30 mouse cellular contexts compared by ENCODE assay signal in the genomic region with DNA sequence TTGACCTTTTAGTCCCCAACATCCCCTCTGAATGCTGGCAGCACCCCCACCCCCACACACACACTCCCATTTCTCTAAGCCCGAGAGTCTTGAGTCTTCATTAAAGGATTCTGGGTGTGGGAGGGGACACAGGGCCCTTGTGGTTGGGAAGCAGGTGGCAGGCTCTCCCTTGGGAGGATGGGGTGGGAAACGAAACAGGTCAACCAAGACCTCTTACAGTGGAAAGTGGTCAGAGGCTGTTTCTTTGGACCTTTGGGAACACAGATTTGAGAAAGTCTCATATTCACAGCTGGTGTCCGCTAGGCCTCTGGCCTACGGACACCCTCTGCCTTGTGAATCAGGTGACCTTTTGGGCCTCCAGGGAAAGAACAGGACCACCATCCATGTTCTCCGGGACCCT. TPM values are rescaled to one million over a fixed set of nuclear protein-coding genes. Genes with fewer than 3 reads are reported as not detected.
"Had no signal": no experiment of that assay in that cellular context is flagged by ENCODE, and none has a peak within 500 bp of the region (broad histone marks: within the 10 kb centered on the region; RNA-seq: fewer than 3 reads in every experiment).

No protein-coding gene starts in this region.

- H3K36me3 ChIP-seq: embryonic facial prominence, embryonic 10.5 days; embryonic facial prominence, embryonic 12.5 days; embryonic facial prominence, embryonic 13.5 days; embryonic facial prominence, embryonic 15.5 days; forebrain, embryonic 10.5 days; forebrain, embryonic 12.5 days; forebrain, embryonic 15.5 days had no signal

- ATAC-seq: forebrain, embryonic 13.5 days; forebrain, embryonic 14.5 days; forebrain, embryonic 15.5 days; forebrain, embryonic 16.5 days; forebrain, postnatal 0 days had no signal

- H3K27ac ChIP-seq: embryonic facial prominence, embryonic 10.5 days; embryonic facial prominence, embryonic 12.5 days; embryonic facial prominence, embryonic 13.5 days; forebrain, embryonic 12.5 days; forebrain, embryonic 13.5 days; forebrain, embryonic 15.5 days; gastrocnemius, adult 2 months; heart, adult 2 months had no signal

- H3K27me3 ChIP-seq: embryonic facial prominence, embryonic 15.5 days had no signal

- H3K4me2 ChIP-seq: embryonic facial prominence, embryonic 12.5 days; embryonic facial prominence, embryonic 13.5 days; embryonic facial prominence, embryonic 15.5 days; forebrain, embryonic 12.5 days; forebrain, embryonic 13.5 days; forebrain, embryonic 15.5 days had no signal

- DNase-seq: cerebellum, adult 8-10 months; cerebellum, adult 9-10 months; cerebellum, postnatal 14 days; cerebellum, postnatal 36 days; embryo, embryonic 11 days; forebrain, postnatal 0 days; gastrocnemius, adult 2 months; gastrocnemius, postnatal 10 days; gastrocnemius, postnatal 14 days; gastrocnemius, postnatal 25 days; gastrocnemius, postnatal 36 days; heart, adult 11 months; heart, adult 18-20 months; heart, adult 2 months had no signal

- H3K9ac ChIP-seq: embryonic facial prominence, embryonic 12.5 days; embryonic facial prominence, embryonic 13.5 days; embryonic facial prominence, embryonic 15.5 days; forebrain, embryonic 12.5 days; forebrain, embryonic 13.5 days; forebrain, embryonic 15.5 days; forebrain, postnatal 0 days had no signal

- H3K9me3 ChIP-seq: embryonic facial prominence, embryonic 10.5 days; embryonic facial prominence, embryonic 12.5 days; embryonic facial prominence, embryonic 13.5 days; embryonic facial prominence, embryonic 15.5 days; forebrain, embryonic 10.5 days; forebrain, embryonic 12.5 days; forebrain, embryonic 13.5 days; forebrain, embryonic 15.5 days had no signal

- H3K4me3 ChIP-seq: embryonic facial prominence, embryonic 10.5 days; embryonic facial prominence, embryonic 12.5 days; embryonic facial prominence, embryonic 13.5 days; embryonic facial prominence, embryonic 15.5 days; erythroblast, embryonic 14.5 days; forebrain, embryonic 10.5 days; forebrain, embryonic 12.5 days; forebrain, embryonic 13.5 days; forebrain, embryonic 15.5 days; gastrocnemius, adult 2 months; heart, adult 2 months had no signal

RNA-seq across cellular contexts. Expression of gene Spdef, which starts 19.1 kb away (rescaled TPM):
- total RNA-seq: common myeloid progenitor, adult 5-6 weeks; gastrocnemius, adult 18-20 months; gastrocnemius, adult 2 months; gastrocnemius, adult 8-10 months; gastrocnemius, postnatal 36 days; granulocyte monocyte progenitor cell, adult 5-6 weeks; heart, adult 2 months had no signal
- polyA plus RNA-seq: embryonic facial prominence, embryonic 11.5 days; embryonic facial prominence, embryonic 13.5 days; erythroblast, embryonic 14.5 days had no signal

RNA-seq across cellular contexts. Expression of gene Pacsin1, which starts 54.3 kb away (rescaled TPM):
- total RNA-seq: common myeloid progenitor, adult 5-6 weeks; granulocyte monocyte progenitor cell, adult 5-6 weeks had no signal
